Comparison of ENCODE assay signal across 30 mouse cellular contexts in genomic region chr2:20941105-20941504, GRCm38 (mm10). TPM values are rescaled to one million over a fixed set of nuclear protein-coding genes. Genes with fewer than 3 reads are reported as not detected.
DNase-seq lines count a peak whose midpoint lies in the region; ATAC-seq lines count a peak whose summit lies in the region.
"Had no signal": no experiment of that assay in that cellular context is flagged by ENCODE, and none has a peak within 500 bp of the region (broad histone marks: within the 10 kb centered on the region; RNA-seq: fewer than 3 reads in every experiment).

No protein-coding gene starts in this region.

- no peak for DNase-seq in heart, embryonic 10.5 days (ENCODE audit: low spot score)
- peak; percentile 43 for DNase-seq in 3T3-L1 (ENCODE audit: low read depth, low spot score)
- DNase-seq in NIH3T3 (ENCODE audit: low read depth), result peak; percentile 27
- peak; percentile 43 for DNase-seq in limb, embryonic 11.5 days (ENCODE audit: low spot score)
- DNase-seq in neural tube, embryonic 10.5 days (ENCODE audit: extremely low spot score, low spot score), result no peak
- no peak for DNase-seq in cerebellum, postnatal 36 days
- DNase-seq in lung, postnatal 36 days, result no peak
- DNase-seq: adrenal gland, postnatal 14 days; cerebellum, adult 11 months; cerebellum, adult 9-11 months; forebrain, postnatal 0 days; gastrocnemius, postnatal 10 days; heart, postnatal 14 days; kidney, adult 2 months; kidney, postnatal 36 days; lung, embryonic 14.5 days; lung, postnatal 14 days; right cerebral cortex, postnatal 14 days had no signal

- H3K27me3 ChIP-seq in heart, embryonic 10.5 days (ENCODE audit: insufficient read depth, poor library complexity, severe bottlenecking), result no peaks in the 10 kb centered on the region
- no peaks in the 10 kb centered on the region for H3K27me3 ChIP-seq in heart, embryonic 11.5 days (ENCODE audit: control insufficient read depth, insufficient read depth, low read length)
- no peaks in the 10 kb centered on the region for H3K27me3 ChIP-seq in limb, embryonic 11.5 days (ENCODE audit: control insufficient read depth, insufficient read depth, low read length)
- H3K27me3 ChIP-seq: CH12.LX; embryonic facial prominence, embryonic 15.5 days; forebrain, embryonic 12.5 days; intestine, embryonic 15.5 days; liver, embryonic 15.5 days; stomach, embryonic 15.5 days had no signal

- peaks cover 81% of the 10 kb centered on the region for H3K4me1 ChIP-seq in heart, embryonic 10.5 days
- peaks cover 57% of the 10 kb centered on the region for H3K4me1 ChIP-seq in heart, embryonic 11.5 days (ENCODE audit: control insufficient read depth, insufficient read depth, low read length)
- H3K4me1 ChIP-seq in limb, embryonic 11.5 days (ENCODE audit: control insufficient read depth, insufficient read depth, low read length), result peaks cover 16% of the 10 kb centered on the region

- no peak overlapping the region for H3K9ac ChIP-seq in heart, embryonic 11.5 days (ENCODE audit: low read depth, low read length)
- no peak overlapping the region for H3K9ac ChIP-seq in limb, embryonic 11.5 days (ENCODE audit: low read length)
- H3K9ac ChIP-seq: embryonic facial prominence, embryonic 15.5 days; forebrain, embryonic 12.5 days; forebrain, postnatal 0 days; intestine, embryonic 15.5 days; liver, embryonic 15.5 days; lung, embryonic 14.5 days; stomach, embryonic 15.5 days had no signal

- H3K36me3 ChIP-seq in heart, embryonic 10.5 days, result no peaks in the 10 kb centered on the region
- H3K36me3 ChIP-seq in heart, embryonic 11.5 days (ENCODE audit: control insufficient read depth, insufficient read depth, low read length), result no peaks in the 10 kb centered on the region
- H3K36me3 ChIP-seq in limb, embryonic 11.5 days (ENCODE audit: control insufficient read depth, insufficient read depth, low read length), result no peaks in the 10 kb centered on the region
- H3K36me3 ChIP-seq: embryonic facial prominence, embryonic 15.5 days; intestine, embryonic 15.5 days; stomach, embryonic 15.5 days had no signal

- ATAC-seq in heart, embryonic 11.5 days (replicated peaks; ENCODE audit: insufficient number of reproducible peaks, low FRiP score, low TSS enrichment), result no peak
- ATAC-seq in limb, embryonic 11.5 days (ENCODE audit: insufficient number of reproducible peaks, low FRiP score, low TSS enrichment, low read depth), result no peak; the same call in 1 of the 2 replicates
- ATAC-seq: forebrain, postnatal 0 days; hindbrain, embryonic 16.5 days; intestine, embryonic 15.5 days; midbrain, embryonic 16.5 days had no signal

- H3K4me2 ChIP-seq in heart, embryonic 11.5 days, result no peak overlapping the region
- H3K4me2 ChIP-seq in limb, embryonic 11.5 days (ENCODE audit: low read depth, severe bottlenecking), result no peak overlapping the region
- H3K4me2 ChIP-seq: embryonic facial prominence, embryonic 15.5 days; forebrain, embryonic 12.5 days; intestine, embryonic 15.5 days; liver, embryonic 15.5 days; lung, embryonic 14.5 days; midbrain, embryonic 11.5 days; stomach, embryonic 15.5 days had no signal

- peak overlapping the region; percentile 73; the same call in 1 of the 2 replicates for H3K27ac ChIP-seq in heart, embryonic 10.5 days
- no peak overlapping the region for H3K27ac ChIP-seq in heart, embryonic 11.5 days (ENCODE audit: low read depth, low read length)
- no peak overlapping the region for H3K27ac ChIP-seq in limb, embryonic 11.5 days (replicated peaks; ENCODE audit: low read depth, low read length)
- H3K27ac ChIP-seq: embryonic facial prominence, embryonic 15.5 days; forebrain, embryonic 12.5 days; intestine, embryonic 15.5 days; layer of hippocampus, adult 2 months; left cerebral cortex, adult 2 months; liver, embryonic 15.5 days; stomach, embryonic 15.5 days had no signal

- H3K9me3 ChIP-seq in heart, embryonic 10.5 days, result no peaks in the 10 kb centered on the region
- no peaks in the 10 kb centered on the region for H3K9me3 ChIP-seq in heart, embryonic 11.5 days (replicated peaks; ENCODE audit: control insufficient read depth, low read length)
- H3K9me3 ChIP-seq in limb, embryonic 11.5 days (ENCODE audit: control insufficient read depth, low read length), result no peaks in the 10 kb centered on the region
- H3K9me3 ChIP-seq: embryonic facial prominence, embryonic 15.5 days; intestine, embryonic 15.5 days; liver, embryonic 15.5 days; stomach, embryonic 15.5 days had no signal

- no peak overlapping the region for H3K4me3 ChIP-seq in heart, embryonic 10.5 days
- no peak overlapping the region for H3K4me3 ChIP-seq in heart, embryonic 11.5 days (ENCODE audit: low read depth, low read length)
- no peak overlapping the region for H3K4me3 ChIP-seq in limb, embryonic 11.5 days (ENCODE audit: low read depth, low read length)
- H3K4me3 ChIP-seq: embryonic facial prominence, embryonic 15.5 days; forebrain, embryonic 12.5 days; intestine, embryonic 15.5 days; layer of hippocampus, adult 2 months; left cerebral cortex, adult 2 months; liver, embryonic 15.5 days; stomach, embryonic 15.5 days had no signal

RNA-seq across cellular contexts. Expression of gene Arhgap21, which starts 27.6 kb away (rescaled TPM):
- 15.2 and 18.7 TPM in 2 replicates for polyA plus RNA-seq in heart, embryonic 10.5 days (2016; fragmentation: Nextera tagmentation; extraction: Ambion mirVana)
- 19.3 and 20.4 TPM in 2 replicates for polyA plus RNA-seq in heart, embryonic 11.5 days (2014; fragmentation: Nextera tagmentation; extraction: Ambion mirVana)
- polyA plus RNA-seq in limb, embryonic 11.5 days (2014; fragmentation: Nextera tagmentation; extraction: Ambion mirVana), result 16.3 and 16.9 TPM in 2 replicates

Comparison
In these comparisons a context has a peak if more than half of its experiments do, and no peak if none do; other contexts are left out.
1. DNase-seq: peak in 3T3-L1 (single experiment), NIH3T3 (single experiment) and limb, embryonic 11.5 days (single experiment); none in heart, embryonic 10.5 days (single experiment), neural tube, embryonic 10.5 days (single experiment), cerebellum, postnatal 36 days (0 of 2) and lung, postnatal 36 days (single experiment).